Mouse (Mus musculus) heart, postnatal 10 days (tissue): ENCODE measurements at regions not wholly inside any gene's neighbourhood (a gene's known extent, or its start where the extent isn't known, plus 50 kb on each side); places are given as distances from the start of the nearest gene placed in this dataset.

Experiments
- DNase-seq, 2 experiments: peaks; one replicate each; pipeline ENCODE4 v3.0.0; 2021
- intact Hi-C: fragments of 180-260 bp; cut with DNase I; formaldehyde crosslinking; loops from one replicate; pipeline ENCODE4 v1.15.1; 2025

DNA sequence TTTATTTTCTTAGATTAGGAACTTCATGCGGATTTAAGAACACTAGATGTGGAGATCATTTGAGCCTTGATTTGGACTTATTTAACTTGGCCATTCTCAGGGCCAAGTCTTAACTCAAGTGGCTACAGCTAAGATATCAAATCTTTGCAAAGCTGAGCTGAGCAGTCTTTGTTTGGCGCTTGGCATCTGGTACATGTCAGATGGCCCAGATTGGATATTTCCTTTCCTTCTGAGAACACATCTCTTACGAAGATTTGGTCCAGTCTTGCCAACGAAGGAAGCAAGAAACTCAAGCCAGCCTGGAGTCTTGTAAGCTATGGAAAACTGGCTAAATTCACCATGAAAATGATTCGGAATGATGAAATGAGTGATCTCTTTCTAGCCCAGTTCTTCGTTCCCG is 59.1 kb upstream of the Cdc42ep3 start:
- intact Hi-C loops, result no loop called here
- DNase-seq, result no peak

DNA sequence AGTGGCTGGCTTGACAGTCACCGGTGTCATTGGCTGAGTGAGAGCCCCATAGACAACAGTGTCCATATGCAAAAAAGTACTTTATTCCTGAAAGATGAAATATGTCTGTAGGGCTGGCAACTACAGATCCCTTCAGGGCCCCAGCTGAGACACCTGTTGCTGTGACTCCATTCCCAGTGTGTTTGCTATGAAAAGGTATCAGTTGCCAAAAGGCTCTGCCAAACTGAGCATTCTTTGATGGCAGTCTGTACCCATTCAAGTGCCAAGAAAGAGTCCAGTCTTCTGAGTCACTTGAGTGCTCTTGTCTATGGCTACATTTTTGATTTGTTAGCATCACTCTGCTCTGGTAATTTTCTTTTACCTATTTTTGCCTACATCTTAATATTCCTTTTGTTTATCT is 63.1 kb upstream of the Cdc42ep3 start:
- DNase-seq, result no peak
- intact Hi-C loops, result no loop called here

DNA sequence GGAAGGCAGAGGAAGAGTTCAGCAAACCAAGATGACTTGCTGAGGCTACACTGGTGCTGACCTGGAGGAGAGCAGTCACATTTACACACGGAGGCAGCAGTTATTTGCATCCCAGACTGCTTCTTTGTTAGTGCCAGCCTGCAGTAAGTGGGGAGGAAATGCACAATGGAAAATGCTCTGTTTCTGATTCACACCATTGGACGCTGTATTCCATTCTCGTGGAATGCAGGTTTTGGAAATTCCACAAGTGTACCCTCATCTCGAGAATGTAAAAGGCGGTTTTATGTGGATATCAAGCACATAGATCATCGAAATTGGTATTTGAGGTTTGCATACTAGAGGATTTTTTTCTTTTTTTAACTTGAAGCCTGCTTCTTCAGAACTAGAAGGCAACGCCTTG is 66.7 kb upstream of the Cdc42ep3 start:
- DNase-seq, result no peak
- intact Hi-C loops, result no loop called here

DNA sequence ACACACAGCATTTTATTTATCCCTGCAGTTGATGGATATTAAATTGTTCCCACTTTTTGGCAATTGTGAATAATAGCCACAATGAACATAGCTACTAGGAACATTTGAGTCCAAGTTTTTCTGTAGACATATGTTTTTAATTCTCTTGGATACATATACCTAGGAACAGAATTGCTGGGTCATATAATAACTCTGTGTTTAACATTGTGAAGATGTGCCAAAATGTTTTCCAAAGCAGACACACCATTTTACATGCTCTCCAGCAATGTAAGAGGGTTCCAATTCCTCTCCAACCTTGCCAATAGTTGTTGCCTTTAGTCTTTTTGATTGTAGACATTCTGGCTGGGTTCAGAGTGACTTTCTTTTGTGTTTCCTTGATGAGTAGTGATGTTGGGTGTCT is 84.3 kb upstream of the Cdc42ep3 start:
- DNase-seq, result no peak
- intact Hi-C loops, result no loop called here

DNA sequence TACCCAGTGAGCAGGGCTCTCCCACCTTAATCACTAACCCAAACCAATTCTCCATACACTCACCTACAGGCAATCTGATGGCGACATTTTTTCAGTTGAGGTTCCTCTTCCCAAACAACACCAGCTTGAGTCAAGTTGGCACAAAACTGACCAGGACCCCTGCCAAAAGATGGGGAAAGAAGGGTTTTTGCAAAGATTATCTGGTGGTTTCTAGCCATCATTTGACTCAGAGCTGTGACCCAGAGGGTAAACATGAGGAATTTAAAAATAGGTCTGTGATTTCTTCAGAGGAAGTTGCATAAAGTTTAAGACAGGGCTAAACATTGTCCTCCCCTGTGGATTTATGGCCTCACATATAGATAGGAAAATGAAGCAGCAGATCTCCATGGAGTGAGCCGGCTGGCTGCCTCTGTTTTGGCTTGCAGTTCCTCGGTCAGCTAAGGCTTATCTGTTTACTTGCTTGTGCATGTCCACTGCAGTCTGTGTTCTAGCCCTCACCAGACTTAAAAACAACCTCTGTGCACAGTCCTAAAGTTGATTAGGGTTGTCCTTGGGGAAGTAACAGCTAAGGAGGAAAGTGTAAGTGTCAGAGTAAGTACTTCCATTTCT is 87.7 kb upstream of the Cdc42ep3 start:
- no peak for DNase-seq
- intact Hi-C loops, result no loop called here

DNA sequence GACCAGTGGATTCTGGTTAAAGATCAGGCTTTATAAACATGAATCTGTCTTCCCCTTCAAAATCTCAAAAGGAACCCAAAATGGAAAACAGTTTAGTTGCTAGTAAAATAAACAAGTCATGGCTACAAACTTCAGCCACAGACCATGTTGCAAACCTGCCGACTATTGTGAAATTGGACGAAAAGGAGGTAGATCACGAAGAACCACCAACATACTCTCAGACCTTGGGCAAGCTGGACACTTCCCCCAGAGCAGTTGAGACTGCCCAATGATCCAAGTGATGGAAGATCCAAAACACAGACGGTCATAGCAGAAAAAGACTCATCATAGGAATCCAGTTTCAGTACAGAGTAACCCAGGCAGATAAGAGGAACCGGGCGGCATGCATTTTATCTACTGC is 92.3 kb upstream of the Cdc42ep3 start:
- no peak for DNase-seq
- intact Hi-C loops, result no loop called here

DNA sequence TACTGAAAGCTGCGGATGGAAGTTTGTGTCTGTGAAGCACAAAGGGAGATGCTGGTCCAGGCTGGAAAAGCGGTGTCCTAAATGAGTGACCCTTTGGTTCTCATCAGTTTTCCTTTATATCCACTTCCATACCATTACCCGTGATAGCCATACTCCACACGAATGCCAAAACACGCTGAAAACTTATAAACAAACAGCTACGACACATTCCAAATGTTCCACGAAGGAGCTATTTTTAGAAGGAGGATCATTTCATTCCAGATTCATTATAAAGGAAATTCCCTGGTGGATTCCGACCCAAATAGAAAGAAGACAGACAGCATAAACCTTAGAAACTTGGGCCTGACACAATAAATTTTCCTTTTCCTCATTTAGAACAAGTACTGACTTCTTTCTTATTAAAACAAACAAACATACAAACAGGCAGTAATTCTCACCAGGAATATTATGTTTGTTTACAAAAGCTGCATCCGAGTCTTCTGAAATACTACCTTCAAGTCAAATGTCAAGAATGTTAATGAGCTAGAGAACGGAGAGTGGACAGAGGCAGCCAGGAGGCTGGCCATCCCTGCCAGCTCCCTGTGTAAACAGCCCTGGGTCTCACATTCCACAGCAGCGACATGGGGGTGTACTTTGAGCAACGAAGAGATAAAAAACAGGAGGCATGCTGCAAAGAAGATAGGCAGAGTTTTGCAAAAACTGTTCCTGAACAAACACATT is 96.4 kb upstream of the Cdc42ep3 start:
- DNase-seq, result peak; percentile 40 to 55
- intact Hi-C loops, result loop anchor here (5.0 kb wide), 1 partner anchor 99 kb away; no protein-coding TSS in a partner anchor

DNA sequence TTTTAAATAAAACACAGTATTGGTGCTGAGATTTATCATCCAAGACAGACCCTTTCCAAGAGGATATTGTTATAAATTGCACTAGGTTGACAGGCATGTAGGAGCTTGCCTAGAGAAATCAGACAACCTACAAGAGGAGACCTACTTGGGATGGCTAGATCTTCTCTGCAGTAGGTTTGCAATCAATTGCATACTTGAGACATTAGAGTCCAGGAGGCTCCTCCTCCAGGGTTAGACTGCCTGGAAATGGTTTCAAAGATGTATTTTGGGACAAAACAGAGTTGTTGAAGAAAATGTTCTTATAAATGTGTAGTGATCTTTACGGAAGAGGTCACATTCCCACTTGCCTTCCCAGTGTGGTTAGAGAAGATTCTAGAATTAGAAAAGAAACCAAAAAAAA is 98.9 kb upstream of the Cdc42ep3 start:
- DNase-seq, result no peak
- intact Hi-C loops, result loop anchor here (5.0 kb wide), 1 partner anchor 102 kb away; no protein-coding TSS in a partner anchor

DNA sequence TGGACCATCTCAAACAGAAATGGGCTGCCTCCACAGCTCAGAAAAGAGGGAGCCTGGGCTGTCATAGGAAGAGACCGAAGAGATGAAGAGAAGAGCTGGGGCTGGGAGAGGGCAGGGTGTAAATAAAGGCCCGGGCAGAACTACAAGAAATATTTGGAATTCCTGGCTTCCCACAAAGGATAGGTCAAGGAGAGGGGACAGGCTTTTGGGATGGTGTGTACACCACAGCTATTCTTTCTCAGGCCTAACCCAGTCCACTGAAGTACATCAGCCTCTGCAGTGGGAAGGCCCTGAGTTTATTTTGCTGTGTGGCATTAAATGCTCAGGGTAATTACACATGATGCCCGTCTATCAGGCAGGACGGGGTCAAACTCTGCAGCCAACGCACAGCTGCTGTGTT is 99.6 kb upstream of the Cdc42ep3 start:
- intact Hi-C loops, result loop anchor here (5.0 kb wide), 1 partner anchor 102 kb away; no protein-coding TSS in a partner anchor
- peak in 1 of 2 experiments; percentile 7 for DNase-seq

DNA sequence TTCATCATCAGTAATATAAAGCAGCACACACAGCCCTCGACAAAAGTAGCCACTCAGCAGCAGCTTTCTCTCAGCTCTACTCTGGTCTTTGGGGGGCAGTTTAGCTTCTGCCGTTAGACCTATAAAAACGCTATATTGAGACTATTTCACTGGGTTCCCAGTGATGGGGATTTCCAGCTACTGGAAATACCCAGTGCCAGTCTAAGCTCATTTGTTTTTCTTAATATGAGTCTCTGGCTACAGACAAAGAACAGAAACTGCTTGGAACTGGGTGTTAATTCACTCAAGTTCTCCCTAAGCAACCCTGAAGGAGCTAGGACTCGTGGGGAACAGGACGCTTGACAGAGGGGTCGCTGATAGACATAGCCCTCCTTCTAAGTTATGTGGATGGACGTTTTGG is 100.3 kb upstream of the Cdc42ep3 start:
- DNase-seq, result no peak
- intact Hi-C loops, result no loop called here

DNA sequence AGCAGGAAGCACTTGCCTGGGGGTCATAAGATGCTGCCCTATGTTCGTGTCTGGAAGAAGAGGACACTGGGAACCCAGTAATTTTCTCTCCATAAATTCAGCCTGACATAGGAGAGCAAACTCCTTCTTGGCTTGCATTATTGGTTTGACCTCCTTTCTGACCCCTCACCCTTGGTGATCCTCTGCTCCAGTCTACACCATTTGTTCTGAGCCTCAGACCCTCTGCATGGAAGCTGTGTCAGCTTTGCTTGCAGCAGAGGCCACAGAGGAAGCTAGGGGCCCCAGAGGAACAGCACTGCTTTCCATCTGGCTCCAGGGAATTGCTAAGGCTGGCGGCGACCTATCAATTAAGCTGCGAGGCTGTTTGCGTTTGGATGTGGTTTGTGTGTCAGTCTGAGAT is 102.7 kb upstream of the Cdc42ep3 start:
- intact Hi-C loops, result no loop called here
- no peak for DNase-seq

DNA sequence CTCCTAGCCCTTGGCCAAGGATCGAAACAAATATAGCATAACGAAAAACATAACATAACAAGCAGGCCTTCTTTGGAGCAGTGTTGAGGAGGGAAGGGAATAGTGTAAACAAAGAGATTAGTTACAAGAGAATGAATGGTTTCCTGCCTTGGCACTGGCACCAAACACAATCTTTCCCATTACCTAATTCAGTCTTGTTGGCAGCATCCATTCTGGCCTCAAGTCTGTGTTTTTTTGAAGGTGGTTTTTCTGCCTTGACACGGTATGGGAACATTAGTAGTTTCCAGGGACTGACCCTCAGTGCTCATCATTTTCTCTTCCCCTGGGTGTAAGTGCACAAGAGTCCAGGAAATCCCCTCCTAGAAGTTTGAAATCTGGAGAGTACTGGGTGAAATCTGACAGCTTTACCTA is 106.8 kb upstream of the Cdc42ep3 start:
- peak in 1 of 2 experiments; percentile 15 for DNase-seq
- intact Hi-C loops, result no loop called here

DNA sequence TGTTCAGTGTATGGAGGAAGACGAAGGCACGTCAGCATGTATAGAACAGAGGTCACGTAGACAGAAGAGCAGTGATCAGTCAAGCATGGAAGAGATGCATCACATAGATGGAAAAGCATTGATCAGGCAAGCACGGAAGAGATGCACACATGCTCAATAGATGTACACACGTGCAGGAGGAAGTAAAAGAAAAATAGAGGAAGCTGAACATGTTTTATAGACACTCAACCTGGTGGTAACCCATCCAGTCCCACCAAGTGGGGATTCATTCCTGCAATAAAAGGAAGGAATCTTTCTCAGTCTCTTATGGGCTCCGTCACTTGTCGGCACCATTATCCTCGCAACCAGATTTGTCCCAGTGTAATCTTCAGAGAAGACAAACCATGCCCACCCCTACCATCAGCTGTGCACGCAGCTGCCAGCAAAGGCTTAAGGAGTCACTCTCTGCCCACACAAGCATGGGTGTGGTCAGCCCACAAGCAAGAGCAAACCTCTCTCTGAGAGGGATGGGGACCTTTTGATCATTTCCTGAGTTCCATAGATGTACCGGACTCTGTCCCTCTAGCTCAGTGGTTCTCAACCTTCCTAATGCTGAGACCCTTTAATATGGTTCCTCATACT is 108.3 kb upstream of the Cdc42ep3 start:
- intact Hi-C loops, result no loop called here

DNA sequence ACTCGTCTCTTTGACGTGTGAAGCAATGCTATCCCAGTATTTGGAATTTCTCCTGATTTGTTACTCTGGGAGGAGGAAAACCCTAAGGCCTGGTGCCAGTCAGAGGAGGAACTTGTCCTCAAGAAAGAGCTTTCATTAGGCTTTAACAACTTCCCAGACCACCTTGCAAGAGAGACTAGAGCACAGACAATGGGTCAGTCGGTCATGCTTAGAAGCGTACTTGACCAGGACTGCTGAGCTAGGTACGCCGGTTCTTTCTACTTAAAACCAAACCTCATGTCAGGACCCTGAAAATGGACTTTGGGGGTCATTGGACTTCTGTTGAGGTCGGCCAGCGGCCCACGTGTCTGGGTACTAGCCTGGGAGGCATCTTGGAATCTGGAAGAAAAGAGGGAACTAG is 110.8 kb upstream of the Cdc42ep3 start:
- intact Hi-C loops, result loop anchor here (5.0 kb wide), 1 partner anchor 353 kb away; no protein-coding TSS in a partner anchor

More for the DNA sequence above, 108.3 kb upstream of the Cdc42ep3 start:
- DNase-seq, result no peak

DNA sequence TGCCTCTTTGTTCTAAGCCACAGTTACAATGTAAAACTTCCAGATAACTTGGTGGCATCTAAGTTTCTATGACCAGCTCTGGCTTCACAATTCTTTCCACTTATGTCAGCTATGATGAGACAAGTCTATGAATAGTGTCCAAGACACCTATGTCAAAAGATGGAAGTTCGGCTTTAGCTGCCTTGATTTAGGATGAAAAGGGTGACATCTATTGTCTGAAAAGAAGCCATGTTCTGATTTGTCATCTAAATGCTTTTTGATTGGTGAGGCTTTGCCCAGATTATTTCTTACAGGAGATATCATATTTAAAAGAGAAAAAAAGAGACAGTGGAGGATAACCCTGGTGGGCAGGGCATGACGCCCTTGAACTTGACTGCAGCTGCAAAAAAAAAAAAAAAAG is 116.7 kb upstream of the Cdc42ep3 start:
- DNase-seq, result no peak
- intact Hi-C loops, result no loop called here

More for the DNA sequence above, 110.8 kb upstream of the Cdc42ep3 start:
- no peak for DNase-seq

DNA sequence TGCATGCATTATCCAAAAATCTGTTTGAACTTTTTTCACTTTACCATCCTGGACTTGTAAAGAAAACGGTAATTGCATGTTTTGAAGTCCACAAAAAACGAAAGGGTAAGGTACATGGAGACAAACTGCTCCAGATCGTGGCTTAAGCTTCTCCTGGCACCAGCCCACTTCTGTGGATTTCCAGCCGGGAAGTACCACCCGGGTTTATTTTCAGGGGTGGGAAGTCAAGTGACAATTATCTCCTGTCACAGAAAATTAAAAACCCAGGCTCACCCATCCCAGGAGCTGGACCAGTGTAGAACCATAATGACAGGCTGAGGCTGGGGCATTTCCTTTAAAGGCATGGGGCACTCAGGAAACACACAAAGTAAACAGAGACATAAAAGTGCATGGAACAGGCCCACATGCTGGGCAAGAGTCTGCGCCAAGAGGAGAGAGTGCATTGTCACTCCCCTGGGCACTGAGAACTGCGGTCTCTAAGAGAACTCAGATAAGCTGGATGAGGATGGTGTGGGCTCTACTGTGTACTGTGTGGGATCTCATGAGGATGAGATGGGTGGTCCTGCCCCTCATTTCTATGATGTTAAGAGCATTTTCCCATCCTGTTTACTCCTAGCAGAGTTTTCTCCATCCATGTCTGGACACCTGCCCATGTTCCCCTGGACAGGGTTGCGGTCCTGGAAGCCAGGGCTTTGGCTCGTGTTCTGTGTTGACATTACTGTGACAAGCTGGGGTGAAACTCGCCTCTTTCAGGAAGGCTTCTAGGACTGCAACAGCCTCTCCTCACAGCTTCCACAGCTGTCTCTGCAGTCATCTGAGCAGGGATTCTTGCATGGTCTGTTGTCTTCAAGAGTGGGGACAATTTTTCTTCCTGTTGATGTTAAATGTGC is 117.5 kb upstream of the Cdc42ep3 start:
- DNase-seq, result peak; percentile 36 to 51
- intact Hi-C loops, result no loop called here

DNA sequence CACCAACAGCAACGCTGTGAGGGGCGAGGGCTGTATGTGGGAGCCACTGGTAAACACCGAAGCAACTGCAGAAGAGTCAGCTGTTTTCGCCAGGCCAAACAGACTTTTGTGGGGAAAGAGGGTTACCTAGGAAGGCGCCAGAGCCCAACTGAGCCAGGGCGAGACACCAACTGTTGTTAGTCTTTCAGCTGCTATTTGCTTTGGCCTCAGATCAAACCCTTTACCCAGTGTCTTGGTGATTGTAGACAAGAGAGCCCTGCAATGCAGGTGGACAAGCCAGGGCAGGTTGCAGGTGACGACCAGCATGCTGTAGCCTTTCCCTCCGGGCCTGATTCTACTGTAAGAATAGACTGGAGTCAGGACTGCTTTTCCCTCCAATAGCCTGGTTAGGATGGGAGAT is 121.8 kb upstream of the Cdc42ep3 start:
- intact Hi-C loops, result no loop called here
- no peak for DNase-seq

DNA sequence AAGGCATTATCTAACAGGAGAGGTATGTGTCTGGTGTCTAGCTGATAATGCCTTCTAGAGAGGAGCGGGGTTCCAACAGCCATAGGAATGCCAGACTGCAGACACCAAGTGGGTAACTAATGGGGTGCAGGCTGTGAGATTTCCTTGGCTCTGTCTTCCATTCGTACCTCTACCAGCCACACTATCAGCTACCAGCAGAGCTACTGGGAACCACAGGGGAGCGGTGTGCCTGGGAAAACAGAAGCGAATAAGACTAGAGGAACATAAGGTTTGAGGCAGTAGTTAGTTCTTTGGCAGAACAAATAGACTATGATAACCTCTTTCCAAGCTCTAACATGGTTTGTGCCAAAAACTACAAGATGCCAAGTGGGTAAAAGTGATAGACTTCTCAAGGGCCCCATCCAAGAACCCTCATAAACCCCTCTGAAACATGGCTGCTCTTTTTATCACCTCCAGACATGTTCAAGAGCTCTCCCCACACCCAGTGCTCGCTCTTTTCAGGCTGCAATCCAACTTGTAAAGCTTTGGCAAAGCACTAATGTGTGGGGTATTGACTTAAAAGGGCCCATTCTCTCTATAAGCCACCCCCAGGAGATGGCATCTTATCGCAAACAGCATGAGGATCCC is 126.3 kb upstream of the Cdc42ep3 start:
- intact Hi-C loops, result no loop called here
- DNase-seq, result no peak

DNA sequence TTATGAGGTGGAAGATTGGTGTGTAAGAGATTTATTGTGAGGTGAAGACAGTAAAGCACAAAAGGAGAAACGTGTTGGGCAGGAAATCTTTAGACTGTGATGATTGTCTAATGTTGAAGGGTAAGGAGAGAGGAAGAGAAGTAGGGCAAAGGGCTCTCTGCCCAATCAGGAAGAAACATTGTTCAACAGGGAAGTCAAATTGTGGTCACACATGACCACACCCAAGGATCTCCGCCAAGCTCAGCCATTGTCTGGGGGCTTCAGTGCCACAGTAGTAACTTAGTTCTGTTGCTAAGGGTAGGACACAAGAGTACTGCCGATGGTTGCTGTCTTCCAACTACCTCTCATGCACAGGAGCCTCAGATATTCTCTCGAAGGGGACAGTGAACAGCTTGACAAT is 127.0 kb upstream of the Cdc42ep3 start:
- DNase-seq, result no peak
- intact Hi-C loops, result no loop called here

DNA sequence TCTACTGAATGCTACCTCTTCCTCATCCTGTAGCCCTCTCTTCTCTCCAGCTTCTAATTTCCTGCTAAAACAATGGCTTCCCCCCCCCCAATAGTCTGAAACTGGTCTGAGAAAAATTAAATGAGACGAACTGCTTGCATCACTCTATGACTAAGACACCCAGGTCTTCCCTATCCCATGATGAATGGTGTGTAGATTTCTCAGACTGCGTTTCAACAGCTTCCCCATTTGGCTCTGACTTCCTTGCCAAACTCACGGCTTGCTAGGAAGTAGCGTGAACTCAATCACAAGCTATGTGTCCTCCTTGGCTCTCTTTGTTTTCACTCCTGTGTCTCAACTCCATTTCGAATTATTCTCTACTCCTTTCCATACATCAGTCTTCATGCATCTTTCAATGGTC is 126.4 kb upstream of the Rmdn2 start:
- no peak for DNase-seq
- intact Hi-C loops, result no loop called here

DNA sequence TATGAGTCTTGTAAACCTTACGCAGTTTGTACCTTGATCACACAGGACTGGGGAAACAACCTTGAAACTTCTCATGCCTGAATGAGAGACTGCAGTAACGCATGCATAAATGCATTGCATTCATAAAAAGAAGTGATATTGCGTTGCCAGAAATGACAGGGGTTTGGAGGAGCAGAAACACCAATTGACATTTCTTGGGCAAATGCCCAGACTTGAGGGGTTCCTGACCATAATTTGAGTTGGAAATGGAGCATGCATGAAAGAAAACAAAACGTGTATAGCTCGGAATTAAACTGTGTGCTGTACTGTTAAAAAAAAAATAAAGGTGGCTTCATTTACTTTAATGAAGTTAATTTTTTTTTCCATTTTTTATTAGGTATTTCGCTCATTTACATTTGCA is 122.4 kb upstream of the Rmdn2 start:
- no peak for DNase-seq
- intact Hi-C loops, result no loop called here
